Mouse (Mus musculus): ENCODE data around the gene Vmn1r17.
"Not testable (repeated sequence)": the region's sequence is repeated elsewhere in the genome, so short reads cannot be mapped to it uniquely, and the experiment has no call there.

The Vmn1r17 gene

DNA sequence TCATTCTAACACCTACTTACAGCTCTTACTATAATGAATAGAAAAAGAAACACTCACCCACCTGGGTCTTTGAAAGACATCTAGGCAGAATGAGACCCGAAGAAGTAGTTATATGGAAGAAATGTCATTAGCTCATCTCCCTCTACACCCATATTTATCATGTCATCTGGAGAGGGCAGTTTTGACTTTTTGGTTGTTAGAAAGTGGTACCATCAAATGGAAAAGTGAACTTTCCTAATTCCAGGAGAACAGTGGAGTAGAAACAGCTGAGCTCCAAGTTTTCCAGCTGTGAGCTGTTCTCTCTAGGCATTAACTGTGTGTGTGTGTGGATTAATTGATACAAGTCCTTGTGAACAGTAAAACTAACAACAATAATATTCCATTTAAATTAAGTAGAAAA is at the start of gene Vmn1r17:
TSS of gene Vmn1r17 (minus strand) at position 101 of the 400 bp plus-strand sequence.
- DNase-seq (ENCODE audit: low read depth): no peak

DNA sequence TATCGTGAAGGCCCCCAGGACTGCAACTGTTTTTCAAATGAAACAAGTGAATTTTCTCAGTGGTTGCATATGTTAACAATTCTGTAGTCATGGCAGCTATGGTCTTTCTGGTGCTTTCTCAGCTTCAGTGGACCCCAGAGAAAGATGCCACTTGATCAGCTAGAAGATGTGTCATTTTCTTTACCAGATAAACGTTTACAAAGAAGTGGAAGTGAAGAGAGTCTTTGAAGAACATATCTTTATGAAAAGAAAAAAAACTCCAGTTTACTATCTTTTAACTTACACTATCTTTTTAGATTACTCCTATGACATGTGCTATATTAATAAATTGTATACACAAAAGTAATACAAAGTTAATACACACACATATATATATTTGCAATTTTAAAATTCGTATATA is 40.0 kb upstream of the Vmn1r17 start, which contains the start of gene Vmn1r19:
TSS of gene Vmn1r19 (plus strand) at position 301 of the 400 bp plus-strand sequence.
- DNase-seq (ENCODE audit: low read depth): not testable (repeated sequence)

DNA sequence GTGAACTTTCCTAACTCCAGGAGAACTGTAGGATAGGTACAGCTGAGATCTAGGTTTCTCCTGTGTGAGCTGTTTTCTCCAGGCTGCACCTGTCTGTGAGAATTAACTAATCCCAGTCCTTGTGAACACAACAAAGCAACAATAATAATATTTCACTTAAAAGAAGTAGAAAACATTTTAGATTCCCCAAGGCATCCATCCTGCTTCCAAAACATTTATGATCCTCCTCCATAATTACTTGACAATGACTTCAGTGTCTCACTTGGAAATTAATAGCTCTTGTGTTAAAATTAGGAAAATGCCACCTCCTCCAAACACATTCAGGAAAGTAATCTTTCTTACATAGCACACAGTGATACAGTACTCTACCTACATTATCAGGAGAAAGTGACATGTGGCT is 32.2 kb upstream of the Vmn1r17 start, which contains the start of gene Vmn1r18:
TSS of gene Vmn1r18 (minus strand) at position 101 of the 400 bp plus-strand sequence.
- DNase-seq (ENCODE audit: low read depth): no peak

DNA sequence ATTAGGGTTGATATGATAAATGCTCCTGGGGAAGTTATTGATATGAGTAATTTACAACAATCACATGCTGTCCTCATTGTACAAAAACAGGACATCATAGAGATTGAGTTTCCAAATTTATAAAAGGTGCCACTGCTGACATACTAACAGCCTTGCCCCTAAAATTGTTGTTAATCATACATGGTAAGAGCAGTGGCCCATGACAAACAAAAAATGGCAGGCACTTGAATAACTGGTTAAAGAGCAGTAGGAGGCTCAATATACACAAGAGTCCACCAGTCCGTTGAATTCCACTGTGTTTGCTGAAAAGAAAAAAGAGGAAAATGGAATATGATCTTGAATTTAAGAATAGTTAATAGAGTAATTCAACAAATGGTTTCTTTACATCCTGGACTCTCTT is 4.0 kb upstream of the Vmn1r17 start:
- DNase-seq (ENCODE audit: low read depth): no peak

DNA sequence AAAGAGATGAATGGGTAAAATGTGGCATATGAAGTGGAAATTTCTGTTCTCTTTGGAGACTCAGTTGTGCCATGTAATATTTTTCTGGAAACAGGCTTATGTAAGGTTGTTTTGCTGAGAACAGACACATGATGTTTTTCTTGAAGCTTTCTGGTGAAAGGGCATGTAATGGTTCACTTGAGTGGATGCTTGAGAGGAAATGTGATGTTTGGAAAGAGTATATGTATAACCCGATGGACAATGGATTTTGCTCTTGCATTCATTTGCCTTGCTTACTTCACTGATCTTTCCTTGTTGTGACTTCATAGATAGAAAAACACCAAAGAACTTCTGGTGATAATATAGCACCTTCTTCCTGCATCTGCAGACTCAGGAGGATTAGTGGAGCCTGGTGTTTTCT is 2.3 kb upstream of the Vmn1r17 start:
- not testable (repeated sequence) for DNase-seq (ENCODE audit: low read depth)

DNA sequence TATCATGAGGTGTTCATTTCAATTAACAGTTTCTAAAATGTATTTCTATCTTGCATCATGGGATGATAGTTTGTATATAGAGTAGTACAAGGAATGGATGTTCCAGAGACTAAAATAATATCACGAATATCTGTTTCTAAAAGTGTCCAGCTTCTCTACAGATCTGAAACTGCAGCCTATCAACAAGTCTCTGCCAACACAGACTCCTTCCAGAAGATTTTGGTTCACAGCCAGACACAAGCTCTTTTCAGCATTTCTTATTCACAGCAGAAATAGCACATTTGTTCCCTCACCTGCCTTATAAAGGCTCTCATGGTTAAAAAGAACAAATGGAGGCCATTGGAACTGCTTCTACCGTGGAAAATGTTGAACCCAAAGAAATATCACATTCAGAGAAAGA is 6.7 kb downstream of the Vmn1r17 start:
- no peak for DNase-seq (ENCODE audit: low read depth)

DNA sequence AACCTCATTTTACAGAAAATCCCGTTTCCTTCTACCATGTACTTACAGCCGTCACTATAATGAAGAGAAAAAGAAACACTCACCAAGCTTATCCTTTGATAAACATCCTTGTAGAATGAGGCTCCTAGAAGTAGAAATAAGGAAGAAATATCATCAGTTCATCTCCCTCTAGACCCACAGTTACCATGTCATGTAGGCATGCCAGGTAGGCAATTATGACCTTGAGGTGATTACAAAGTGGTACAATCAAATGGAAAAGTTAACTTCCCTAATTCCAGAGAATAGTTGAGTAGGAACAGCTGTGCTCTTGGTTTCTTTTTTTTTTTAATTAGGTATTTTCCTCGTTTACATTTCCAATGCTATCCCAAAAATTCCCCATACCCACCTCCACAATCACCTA is 34.1 kb downstream of the Vmn1r17 start, which contains the start of gene Vmn1r16:
TSS of gene Vmn1r16 (minus strand) at position 101 of the 400 bp plus-strand sequence.
- no peak for DNase-seq (ENCODE audit: low read depth)

DNA sequence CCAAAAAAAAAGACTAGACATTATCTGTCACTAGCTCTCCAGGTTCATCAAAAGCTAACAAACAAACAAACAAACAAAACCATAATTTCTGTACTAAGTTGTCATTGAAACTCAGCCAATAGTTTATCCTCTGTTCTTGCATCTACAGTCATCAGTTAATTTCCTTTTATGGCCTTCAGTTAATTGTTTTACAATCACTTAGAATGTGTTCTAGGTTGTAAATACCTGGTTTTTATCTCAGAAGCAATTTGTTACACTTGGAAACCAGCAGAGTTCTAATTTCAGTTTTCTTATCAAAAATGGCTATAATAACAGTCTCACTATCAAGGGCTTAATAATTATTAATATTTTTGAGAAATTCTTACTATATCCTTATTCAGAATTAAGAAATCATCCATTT is 37.4 kb downstream of the Vmn1r17 start:
- no peak for DNase-seq (ENCODE audit: low read depth)
